Mouse (Mus musculus) erythroid progenitor cell, adult 5-6 weeks (primary cell): ENCODE measurements around the gene Sbf2. TPM values are rescaled to one million over a fixed set of nuclear protein-coding genes. Genes with fewer than 3 reads are reported as not detected.
"Not testable (repeated sequence)": the region's sequence is repeated elsewhere in the genome, so short reads cannot be mapped to it uniquely, and the experiment has no call there.

ENCODE experiments used
- ATAC-seq: replicated peaks from 2 replicates; pipeline ENCODE4 v1.8.0; 2016; ENCODE audit warnings: moderate number of reproducible peaks, mild to moderate bottlenecking, moderate TSS enrichment, inconsistent platforms; ENCODE audit not compliant: poor library complexity, low FRiP score, severe bottlenecking
- total RNA-seq, 2 experiments: library from RNA; stranded (forward) in 1 of 2; stranded (reverse) in 1 of 2; fragments of 150-400 nt in 1 of 2; fragments of 186-747, 209-891 nt in 1 of 2; gene quantifications; 2 replicates each; pipeline versions ENCODE4 v1.2.3 to v1.2.4; 2015 to 2017; ENCODE audit warnings: low replicate concordance in 2 of 2

The Sbf2 gene
- total RNA-seq (2015; ENCODE audit: low replicate concordance): 10.9 and 15.5 TPM in 2 replicates
- total RNA-seq (2017; ENCODE audit: low replicate concordance): 0.38 and 4.1 TPM in 2 replicates

GRCm38 (mm10) chr7:110614133-110615063 lies at the start of gene Sbf2:
Gene Sbf2, minus strand, starts transcription at chr7:110614922.
- ATAC-seq: no peak

GRCm38 (mm10) chr7:110658378-110658928 lies 43.7 kb upstream of the Sbf2 start:
- no peak for ATAC-seq

DNA sequence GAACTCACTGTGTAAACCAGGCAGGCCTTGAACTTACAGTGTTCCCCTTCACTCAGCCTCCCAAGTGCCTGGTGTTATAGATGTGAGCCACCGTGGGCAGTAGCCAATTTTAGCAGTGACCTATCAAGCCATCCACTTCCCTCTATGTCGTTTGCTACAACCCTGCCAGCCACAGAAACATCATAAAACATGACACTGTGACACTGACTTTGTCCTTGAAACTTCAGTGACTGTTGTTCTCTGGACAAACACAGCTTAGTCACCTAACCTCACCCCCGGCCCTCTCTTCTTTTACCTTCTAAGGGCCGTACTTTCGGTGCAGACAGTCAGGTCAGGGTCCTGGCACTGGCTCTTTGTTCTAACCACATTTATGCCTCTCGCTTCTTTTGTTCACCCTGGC lies 41.2 kb upstream of the Sbf2 start:
- no peak for ATAC-seq

DNA sequence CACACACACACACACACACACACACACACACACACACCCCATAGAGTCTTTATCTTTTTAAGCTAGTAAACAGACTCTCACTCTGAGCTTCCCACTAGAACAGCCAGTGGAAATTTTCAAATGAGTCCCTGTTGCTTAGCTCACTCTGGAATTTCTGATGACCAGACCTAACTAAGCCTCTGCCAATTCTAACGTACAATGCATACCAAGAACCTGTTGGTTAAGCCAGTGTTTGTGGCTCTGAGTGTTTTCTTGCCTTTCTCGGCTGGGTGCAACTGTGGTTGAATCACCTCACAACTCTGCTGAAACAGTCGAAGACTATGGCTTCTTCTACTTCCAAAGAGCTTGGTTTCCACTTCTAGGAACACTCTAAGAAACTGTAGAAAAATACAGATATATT lies 40.5 kb upstream of the Sbf2 start:
- ATAC-seq: no peak

- no peak for ATAC-seq
Measured at GRCm38 (mm10) chr7:110651091-110651490, 36.4 kb upstream of the Sbf2 start.

DNA sequence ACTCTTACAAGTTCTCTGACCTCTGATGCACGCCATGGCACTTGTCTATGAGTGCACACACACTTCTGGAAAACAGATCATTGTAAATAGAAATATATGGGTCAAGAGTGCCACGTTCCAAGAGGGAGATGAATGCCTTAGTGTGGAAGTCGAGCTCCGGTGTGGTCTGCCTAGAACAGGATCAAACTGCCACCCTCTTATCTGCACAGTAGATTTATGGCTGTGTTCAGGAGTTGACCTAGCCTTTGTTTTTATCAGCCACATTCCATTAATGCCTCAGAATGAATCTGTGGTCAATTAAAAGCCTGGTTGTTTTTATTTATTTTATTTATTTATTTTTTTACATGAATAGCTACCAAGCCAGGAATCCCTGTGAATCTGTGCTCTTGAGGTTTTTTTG lies 35.8 kb upstream of the Sbf2 start:
- ATAC-seq: no peak

- no peak for ATAC-seq
Measured at GRCm38 (mm10) chr7:110649133-110649987, 34.6 kb upstream of the Sbf2 start.

- no peak for ATAC-seq
Measured at GRCm38 (mm10) chr7:110648455-110649085, 33.8 kb upstream of the Sbf2 start.

- ATAC-seq: no peak
Measured at GRCm38 (mm10) chr7:110647559-110648454, 33.1 kb upstream of the Sbf2 start.

DNA sequence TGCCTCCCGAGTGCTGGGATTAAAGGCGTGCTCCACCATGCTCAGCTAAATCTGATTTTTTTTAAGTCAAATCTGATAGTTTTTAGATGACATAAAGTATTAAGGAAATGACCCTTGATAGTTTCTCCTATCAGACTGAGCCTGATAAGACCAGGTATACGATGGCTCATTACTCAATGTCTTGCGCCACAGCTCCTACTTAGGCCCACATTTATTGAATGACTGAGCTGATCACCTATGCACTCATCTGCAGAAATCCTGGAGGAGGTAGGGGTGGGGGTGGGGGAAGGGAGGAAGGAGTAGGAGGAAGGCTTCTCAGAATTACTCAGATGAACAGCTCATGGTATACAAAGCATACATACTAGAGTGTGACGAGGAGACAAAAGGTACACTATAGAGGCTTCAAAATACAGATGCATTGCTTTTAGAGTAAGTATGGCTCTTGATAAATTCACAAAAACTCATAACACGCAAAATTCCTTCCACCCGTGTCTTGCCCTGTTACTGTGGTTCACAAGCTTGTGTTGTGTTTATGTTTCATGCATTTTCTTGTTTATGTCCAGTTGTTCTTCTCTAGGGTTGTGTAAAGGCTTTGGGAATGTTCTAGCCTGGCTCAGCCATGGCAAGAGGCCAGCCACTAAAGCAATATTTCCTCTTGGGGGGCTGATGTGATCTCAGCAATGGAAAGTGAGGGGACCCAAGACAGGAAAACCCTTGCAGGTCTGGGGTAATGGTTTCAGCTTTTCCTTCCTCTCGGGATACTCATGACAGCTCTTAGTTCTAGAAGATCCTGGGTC lies 32.1 kb upstream of the Sbf2 start:
- ATAC-seq: no peak

DNA sequence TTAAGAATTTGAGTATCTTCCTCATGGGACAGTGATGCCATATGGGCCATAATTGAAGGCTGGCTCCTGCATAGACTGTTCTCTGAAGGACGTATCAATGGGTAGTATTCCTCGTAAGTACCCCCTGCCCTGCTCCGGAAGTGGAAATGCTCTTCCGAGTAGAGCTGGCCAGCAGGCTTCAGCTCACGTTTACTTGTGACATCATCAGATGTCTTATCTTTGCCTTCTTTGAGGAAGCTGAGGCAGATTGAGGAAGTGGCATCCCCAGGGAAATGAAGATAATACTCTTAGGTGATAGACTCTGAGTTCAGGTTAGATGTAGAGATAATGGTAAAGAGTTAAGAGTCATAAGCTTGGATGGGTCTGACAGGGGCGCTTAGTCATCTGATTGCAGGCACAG lies 31.1 kb upstream of the Sbf2 start:
- ATAC-seq: no peak

DNA sequence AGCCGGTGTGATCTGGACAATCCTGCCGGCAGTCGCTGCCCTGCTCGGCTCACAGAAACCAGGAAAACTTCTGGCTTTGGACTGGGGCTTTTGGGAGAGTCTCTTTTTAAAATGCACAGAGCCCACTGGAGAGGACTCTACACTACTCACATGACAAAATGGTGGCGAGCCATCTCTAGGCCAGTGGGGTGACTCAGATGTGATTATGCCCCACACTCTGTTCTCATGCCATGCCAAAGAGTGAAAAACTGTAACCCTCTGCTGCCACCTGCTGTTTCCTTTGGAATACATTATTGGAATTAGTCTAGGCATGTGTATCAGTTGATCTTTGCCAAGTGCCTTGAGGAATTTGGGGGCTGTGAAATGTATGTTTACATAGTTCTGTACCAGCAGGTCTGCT lies 30.6 kb upstream of the Sbf2 start:
- ATAC-seq: no peak

DNA sequence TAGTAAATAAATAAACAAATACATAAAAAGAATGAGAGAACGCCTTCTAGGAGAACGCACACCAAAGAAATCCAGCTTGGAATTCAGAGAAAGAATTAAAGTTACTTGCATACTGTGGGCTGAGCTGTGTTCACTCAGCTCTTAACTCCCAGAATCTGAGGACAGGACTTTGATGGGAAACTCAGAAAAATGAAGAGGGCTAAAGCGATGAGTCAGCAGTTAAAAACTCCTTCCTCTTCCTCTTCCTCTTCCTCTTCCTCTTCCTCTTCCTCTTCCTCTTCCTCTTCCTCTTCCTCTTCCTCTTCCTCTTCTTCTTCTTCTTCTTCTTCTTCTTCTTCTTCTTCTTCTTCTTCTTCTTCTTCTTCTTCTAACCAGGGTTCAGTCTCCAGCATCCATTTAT lies 25.2 kb upstream of the Sbf2 start:
- ATAC-seq: not testable (repeated sequence)

- no peak for ATAC-seq
Measured at GRCm38 (mm10) chr7:110639291-110639915, 24.7 kb upstream of the Sbf2 start.

GRCm38 (mm10) chr7:110638305-110639110 lies 23.8 kb upstream of the Sbf2 start:
- no peak for ATAC-seq

GRCm38 (mm10) chr7:110636559-110636958 lies 21.8 kb upstream of the Sbf2 start:
- no peak for ATAC-seq

- no peak for ATAC-seq
Measured at GRCm38 (mm10) chr7:110635929-110636328, 21.2 kb upstream of the Sbf2 start.
